Mouse (Mus musculus) mature B cell (primary cell): ENCODE measurements around the gene Zfp523.
"Not testable (repeated sequence)": the region's sequence is repeated elsewhere in the genome, so short reads cannot be mapped to it uniquely, and the experiment has no call there.

Experiments
- in situ Hi-C: fragments of 300-500 bp; cut with MboI; formaldehyde crosslinking; loops from 2 replicates; pipeline ENCODE4 v1.14.3; 2019

Zfp523 gene

DNA sequence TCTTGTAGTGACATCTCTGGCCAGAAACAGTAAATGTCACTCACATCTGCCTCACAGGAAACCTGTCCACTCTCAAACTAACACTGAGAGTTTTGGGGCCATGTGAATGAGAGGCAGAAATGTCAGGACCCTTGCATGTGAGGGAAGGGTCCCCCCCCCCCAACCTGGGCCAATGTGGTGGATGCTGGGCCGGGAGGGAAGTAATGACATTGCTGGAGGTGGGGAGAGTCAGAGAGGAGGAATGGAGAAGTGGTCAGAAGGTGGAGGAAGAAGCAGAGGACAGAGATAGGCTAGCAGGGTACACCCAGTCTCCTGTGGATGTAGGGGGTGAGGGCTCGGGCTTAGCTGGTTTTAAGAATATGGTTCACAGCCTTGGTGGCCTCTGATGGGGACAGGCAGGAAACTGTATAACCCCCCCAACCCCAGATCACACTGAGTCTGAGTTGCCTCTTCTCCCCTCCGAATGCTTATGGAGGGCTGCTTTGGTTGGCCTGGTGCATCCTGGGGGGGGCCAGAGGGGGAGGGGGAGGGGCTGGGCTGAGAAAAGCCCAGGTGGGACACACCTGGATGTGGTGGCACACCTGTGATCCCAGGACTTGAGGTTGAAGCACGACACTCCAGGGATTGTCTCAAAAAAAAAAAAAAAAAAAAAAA lies 32.7 kb downstream of the Zfp523 start:
- in situ Hi-C loops, result no loop called here

DNA sequence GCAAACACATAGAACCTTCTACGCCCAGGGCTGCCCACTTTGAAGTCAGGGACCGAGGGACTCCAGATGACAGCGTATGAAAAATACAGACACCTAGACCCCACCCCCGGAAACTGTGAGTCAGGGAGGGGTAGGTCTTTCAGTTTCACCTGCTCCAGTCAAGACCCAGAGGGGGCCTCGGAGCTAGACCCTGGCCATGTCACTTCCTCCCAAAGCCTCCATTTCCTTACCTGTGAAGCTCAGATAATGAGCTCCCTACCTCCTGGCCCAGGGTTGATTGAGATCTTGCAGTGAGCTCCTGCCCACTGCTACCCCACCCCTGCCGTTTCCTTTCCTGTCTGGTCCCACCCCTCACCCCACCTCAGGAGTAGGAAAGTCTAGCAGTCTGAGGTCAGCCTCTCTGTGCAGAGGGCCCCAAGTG lies 35.0 kb downstream of the Zfp523 start:
- in situ Hi-C loops, result no loop called here

DNA sequence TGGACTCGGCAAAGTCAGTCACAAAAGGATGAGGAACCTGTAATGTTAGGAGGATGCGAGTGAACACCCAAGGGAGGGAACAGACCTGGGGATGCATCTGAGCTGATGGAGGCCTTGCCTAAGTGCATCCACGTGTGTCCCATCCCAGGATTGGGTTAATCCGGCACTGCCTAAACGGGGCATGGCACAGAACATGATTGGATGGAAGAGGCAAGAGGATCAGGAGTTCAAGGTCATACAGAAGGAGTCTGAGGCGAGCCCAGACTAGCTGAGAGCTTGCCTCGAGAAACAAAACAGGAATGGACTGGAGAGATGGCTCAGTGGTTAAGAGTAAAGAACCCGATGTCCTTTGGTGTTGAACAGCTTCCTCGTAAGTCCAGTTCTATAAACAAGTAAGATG lies 35.5 kb downstream of the Zfp523 start:
- in situ Hi-C loops, result no loop called here

DNA sequence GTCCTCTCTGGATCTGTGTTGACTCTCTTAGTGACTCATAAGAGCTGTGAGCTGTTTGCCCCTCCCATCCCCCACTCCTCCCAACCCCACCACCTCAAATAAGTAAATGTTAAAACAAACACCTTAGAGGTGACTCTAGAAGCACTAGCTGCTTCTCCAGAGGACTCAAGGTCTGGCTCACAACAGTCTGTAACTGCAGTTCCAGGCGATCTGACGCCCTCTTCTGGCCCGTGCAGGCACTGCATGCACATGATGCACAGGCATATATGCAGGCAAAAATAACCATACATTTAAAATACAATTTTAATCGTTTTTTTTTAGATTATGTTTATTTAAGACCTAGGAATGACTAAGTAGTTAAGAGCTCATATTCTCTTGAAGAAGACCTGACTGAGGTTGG lies 36.3 kb downstream of the Zfp523 start:
- in situ Hi-C loops, result no loop called here

DNA sequence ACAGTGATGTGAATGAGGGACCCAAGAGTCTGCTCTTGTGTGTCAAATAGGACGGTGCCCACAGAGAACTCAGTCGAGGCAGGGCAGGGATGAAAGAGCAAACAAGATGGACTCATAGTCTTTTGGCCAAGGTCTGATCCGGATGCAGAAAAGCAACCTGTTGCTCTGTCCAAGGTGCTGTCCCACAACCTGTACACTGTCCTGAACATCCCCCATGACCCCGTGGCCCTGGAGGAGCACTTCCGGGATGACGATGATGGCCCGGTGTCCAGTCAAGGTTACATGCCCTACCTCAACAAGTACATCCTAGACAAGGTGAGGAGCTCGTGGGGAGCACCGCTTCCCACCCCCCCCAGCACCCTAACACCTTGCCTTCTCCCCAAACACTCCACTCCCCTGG lies 39.9 kb downstream of the Zfp523 start:
- in situ Hi-C loops, result loop anchor here (5.0 kb wide), 1 partner anchor 91 kb away; no protein-coding TSS in a partner anchor

DNA sequence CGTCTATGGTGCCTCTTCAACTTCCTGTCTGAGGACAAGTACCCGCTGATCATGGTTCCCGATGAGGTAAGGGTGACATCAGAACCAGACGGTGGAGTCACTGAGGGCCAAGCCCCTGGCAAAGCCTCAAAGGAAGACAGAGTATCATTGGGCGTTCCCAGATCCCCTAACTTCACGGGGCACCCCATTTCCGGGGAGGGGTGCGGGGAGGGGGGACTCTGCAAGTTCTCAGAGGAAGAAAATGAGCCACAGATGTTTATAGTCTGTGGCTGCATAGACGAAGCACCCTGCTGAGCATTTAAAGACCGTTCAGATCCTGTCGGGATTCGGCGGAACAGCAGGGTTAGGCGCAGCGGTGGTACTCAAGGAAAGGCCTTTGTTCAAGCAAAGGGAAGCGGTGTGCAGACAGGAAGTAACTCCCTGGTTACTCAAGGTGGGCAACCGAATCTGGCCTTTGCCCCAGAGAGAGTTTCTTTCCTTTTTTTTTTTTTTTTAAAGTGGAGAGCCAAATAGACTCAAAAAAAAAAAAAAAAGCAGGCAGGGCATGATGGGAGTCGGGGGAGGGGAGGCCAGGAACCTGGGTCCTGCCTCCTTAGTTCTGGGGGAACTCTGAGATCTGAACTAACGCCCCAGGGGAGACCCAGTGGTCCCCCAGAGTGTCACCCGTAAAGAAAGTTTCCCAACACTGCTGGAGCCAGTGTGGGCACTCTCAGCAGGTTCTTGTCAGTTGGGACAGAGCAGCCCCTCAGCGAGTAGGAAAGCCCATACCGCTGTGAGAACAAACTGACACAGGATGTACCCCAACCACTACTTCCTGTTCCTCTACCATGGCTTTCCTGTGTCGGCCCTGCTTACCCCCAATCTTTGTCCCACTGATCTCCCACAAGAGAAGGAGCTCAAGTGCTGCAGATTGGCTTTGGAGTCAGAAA lies 41.1 kb downstream of the Zfp523 start:
- in situ Hi-C loops, result loop anchor here (5.0 kb wide), 1 partner anchor 89 kb away; no protein-coding TSS in a partner anchor

DNA sequence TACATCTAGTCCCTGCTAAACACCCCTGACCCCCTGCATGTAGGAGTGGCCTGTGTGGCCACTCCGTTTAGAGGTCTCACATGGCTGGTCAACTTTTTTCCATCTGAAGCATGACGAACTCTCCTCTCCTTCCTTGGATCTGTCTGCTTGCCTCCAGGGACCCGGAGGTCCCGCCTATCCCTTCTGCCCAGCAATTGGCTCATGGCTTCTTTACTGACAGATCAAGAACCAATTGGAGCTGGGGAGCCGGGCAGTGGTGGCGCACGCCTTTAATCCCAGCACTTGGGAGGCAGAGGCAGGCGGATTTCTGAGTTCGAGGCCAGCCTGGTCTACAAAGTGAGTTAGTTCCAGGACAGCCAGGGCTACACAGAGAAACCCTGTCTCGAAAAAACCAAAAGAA lies 45.5 kb downstream of the Zfp523 start:
- in situ Hi-C loops, result not testable (repeated sequence)

DNA sequence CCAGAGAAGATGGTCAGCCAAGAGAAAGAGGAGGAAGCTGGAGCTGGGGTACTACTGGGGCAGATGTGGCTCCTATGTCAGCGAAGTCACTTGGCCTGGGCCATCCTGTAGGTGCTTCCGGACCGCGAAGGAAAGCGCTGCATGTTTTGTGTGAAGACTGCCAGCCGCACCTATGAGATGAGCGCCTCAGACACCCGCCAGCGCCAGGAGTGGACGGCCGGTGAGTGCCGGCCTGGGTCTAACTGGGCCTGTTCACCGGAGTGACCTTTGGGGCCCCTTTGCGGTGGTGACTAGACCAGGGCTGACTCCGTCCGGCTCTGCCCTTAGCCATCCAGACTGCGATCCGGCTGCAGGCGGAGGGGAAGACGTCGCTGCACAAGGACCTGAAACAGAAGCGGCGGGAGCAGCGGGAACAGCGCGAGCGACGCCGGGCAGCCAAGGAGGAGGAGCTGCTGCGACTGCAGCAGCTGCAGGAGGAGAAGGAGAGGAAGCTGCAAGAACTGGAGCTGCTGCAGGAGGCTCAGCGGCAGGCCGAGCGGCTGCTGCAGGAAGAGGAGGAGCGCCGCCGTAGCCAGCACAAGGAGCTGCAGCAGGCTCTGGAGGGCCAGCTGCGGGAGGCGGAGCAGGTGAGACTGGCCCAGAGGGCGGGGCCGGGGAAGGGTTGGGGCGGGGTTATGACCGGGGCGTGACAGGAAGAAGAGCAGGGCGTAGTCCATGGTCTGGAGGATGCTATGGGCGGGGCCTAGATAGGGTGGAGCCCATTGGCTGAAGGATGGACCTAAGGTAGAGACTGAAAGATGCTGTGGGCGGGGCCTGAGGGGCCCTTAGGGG lies 46.8 kb downstream of the Zfp523 start:
- in situ Hi-C loops, result no loop called here

DNA sequence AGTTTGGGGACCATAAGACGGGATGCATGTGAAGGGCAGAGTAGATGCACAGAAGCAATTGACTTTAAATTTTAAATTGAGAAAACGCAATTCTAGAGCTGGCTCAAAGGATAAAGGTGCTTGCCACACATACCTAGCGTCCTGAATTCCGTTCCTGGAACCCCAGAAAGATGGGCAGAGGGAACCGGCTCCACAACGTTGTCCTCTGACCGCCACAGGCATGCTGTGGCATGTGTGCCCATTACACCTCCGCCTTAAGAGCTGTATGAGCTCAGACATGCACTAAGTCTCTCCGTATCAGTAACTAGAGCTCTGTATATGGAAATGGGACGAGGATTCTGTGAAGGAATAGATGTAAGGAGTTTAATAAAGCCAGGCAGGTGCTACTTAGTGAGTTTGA lies 47.7 kb downstream of the Zfp523 start:
- in situ Hi-C loops, result no loop called here

DNA sequence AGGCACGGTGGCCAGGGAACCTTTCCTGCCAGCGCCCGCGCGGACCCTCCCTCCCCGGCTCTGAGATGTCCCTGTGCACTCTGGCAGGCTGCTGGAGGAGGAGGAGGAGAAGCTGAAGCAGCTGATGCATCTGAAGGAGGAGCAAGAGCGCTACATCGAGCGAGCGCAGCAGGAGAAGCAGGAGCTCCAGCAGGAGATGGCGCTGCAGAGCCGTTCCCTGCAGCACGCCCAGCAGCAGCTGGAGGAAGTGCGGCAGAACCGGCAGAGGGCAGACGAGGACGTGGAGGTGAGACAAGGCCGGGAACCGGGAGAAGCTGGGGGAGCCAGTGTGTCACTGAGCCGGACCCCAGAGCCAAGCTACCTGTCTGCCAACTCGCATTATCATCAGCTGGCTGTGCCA lies 49.1 kb downstream of the Zfp523 start:
- in situ Hi-C loops, result no loop called here

DNA sequence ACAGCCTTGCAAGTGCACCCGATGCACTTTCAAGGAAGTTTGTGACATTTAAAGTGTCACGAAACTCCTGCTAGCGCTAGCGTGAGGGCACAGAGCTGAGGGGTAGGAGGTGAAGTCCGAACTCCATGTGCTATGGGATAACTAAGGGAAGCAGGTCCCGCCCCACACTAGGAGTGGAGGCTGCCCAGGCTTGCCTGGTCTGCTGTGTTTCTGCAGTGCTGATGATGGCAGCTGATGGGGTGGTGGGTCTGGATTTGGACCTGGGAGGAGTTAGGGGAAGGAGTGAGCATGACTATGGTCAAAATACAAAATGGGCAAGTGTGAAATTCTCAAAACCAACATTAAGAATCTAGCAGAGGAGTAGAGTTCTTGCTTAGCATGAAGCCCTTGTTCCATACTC lies 53.6 kb downstream of the Zfp523 start:
- in situ Hi-C loops, result no loop called here

DNA sequence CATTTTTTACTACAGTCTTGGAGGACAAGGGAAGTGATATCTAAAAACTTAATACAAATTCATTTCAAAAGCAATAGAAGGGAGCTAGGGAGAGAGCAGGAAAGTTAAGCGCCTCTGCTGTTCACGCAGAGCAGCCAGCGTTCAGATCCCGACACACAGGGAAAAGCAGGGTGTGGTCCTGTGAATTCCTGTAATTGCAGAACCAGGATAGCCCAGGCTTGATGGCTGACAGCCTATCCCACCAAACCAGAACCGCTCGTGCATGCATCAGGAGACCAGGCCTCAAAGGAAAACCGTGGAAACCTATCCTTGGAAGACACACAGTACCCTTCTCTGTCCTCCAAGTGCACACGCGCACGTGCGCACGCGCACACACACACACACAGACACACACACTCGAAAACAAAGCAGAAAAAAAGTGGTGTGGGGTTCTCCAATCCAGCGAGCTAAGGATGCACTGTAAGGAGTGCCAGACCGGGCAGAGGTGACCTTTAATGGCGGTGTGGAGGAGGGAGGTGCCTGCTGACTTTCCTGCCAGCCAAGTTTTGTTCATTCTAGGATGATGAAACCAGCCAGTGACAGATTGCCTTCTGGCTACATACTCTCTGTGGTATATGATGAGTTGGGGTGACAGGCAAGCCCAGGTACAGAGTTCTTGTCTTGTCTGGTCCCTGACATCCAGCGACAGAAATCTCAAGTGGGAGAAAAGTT lies 54.3 kb downstream of the Zfp523 start:
- in situ Hi-C loops, result no loop called here

DNA sequence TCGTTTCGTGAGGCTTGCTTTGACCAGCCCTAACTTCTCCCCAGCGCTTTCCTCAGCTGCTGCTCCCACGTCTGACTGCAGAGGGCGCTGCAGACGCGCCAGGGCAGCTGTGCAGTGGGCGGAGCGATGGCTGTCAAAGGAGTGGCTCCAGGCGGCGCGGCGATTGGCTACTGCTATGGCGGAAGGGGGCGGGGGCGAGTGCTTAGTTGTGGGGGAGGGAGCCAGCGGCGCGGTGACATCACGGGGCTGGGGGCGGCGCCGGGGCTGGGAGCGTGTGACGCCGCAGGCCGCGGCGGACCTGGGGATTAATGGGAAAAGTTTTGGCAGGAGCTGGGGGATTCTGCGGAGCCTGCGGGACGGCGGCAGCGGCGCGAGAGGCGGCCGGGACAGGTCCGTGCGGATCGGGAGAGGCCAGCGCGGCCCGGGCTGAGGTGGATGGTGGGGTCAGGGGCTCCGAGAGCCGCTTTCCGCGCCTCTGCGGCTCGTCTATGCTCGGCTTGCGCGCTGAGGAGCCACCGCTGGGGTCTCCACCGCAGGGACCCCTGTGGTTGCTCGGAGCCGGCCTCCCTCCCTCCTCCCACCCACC lies 55.6 kb downstream of the Zfp523 start, which contains the start of gene Ppard:
TSS of gene Ppard (plus strand) at position 226 of the 586 bp plus-strand sequence.
- in situ Hi-C loops, result no loop called here

DNA sequence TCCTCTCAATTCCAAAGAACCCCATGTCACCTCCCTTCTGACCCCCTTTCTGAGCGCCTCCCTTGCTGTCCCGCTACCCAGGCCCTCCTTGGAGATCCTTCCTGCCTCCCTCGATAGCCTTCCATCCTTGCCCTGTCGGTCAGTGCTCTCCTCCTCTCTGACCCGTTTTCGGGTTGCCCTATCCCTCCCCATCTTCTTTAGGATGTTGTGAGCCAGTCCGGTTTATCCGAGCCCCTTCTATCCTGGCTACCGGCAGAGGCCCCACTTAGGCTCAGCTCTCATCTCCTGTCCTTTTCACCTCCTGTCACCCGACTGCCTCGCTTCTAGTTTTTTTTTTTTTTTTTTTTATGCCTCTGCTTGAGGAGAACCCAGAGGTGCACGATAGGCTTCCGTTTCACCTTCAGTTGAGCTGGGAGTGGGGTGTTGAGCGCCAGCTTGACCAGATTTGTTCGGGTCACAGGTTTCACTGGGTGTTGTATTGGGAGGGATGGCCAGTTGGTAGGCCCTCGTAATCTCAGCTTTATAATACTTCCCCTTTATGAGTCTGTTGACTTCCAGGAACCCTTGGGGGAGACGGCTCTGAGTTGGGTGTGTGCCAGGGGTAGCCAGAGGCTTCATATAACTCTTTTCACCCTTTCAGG lies 56.3 kb downstream of the Zfp523 start:
- in situ Hi-C loops, result no loop called here

DNA sequence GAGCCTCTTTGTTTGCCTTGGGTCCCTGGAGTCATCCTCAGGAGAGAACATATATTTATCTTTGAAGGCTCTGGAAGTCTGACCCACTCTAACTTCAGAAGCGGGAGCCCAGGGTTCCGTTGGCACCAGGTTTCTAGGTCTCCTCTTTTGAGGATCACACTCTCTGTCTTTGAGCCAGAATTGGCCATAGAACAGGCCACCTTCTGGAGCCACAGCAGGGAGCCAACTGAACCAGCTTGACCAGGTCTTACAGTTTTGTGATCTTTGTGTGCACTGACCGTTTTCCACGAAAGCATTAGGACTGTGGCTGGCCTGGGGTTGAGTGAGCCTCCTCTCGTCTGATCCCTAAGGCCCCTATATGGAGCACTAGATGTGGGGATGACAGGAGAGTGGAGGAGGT lies 57.7 kb downstream of the Zfp523 start:
- in situ Hi-C loops, result no loop called here

DNA sequence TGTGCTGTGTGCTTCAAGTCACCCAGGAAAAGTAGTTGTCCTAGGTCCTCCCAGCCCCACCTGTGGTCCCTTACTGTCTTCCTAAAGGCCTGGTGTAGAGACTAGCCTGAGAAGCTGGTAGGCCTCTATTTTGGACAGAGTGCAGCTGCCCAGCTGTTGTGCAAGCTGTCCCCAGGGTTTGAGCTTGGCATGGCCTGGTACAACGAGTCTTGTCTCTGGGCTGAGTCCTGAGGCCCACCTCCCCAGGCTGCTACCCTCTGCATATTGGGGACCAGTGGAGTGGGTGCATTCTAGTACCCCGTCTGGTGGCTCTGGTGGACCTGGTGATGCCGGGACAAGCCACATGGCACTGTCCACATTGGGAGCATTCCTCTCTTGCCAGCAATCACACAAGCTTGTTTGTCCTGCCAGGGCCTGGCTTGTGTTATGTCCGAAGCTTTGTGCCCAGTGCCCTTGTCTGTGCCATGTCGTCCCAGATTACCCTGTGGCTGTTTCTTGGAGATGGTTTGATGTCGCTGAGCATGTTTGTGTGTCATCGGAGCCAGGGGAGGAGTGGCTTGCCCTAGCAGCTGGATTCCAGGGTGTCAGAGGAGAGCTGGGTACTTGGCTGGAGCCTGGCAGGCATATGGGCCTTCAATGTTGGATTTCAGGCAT lies 59.2 kb downstream of the Zfp523 start:
- in situ Hi-C loops, result no loop called here

DNA sequence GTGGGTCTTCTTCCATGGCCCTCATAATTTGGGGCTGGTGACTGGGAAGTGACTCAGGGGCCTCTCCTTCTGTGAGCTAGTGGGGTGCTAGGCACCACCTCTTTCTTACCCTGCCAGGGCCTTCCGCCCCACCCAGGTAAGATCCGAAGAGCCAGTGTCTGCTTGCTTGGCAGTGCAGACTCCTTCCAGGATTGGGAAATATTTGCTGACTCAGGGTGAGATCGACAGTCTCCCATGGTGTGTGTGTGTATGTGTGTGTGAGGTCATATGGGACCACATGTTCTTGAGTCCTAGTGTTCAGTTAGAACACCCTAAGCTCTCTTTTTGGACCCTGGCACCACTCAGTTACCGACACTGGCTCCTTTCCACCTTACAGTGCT lies 59.7 kb downstream of the Zfp523 start:
- in situ Hi-C loops, result no loop called here

DNA sequence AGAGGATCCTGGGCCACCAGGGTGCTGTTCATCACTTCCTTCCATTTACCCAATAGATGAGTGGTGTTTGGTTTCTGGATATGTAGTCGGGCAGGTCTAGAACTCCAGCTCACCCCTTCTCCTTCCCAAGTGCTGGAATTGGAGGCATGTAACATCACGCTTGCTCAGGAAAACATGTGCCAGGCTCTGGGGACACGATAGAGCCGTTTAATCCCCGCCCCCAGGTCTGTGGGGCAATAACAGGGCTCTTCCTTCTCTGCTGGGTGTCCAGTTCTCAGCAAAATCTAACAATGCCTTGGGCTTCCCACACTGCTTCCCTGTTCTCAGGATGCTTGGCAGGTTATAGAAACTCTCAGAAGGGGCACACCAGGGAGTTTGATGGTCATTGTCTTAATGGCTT lies 60.4 kb downstream of the Zfp523 start:
- in situ Hi-C loops, result no loop called here

DNA sequence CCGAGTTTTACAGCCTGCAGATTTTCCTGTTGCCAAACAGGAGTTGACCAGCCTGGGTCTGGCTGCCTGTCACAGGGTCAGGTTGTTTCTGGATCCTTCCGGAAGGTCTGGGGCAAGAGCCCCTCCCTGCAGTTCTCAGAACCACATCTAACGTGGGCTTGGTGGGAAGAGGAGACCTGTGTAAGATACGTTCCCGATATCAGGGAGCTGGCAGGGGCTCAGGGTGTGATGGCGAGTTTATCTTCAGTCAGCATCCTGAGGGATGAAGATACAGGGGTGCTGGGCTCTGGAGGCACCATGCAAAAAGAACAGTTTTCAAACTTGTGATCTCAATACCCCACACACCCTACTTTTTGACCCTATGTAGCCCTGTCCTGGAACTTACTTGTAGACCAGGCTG lies 60.9 kb downstream of the Zfp523 start:
- in situ Hi-C loops, result no loop called here

DNA sequence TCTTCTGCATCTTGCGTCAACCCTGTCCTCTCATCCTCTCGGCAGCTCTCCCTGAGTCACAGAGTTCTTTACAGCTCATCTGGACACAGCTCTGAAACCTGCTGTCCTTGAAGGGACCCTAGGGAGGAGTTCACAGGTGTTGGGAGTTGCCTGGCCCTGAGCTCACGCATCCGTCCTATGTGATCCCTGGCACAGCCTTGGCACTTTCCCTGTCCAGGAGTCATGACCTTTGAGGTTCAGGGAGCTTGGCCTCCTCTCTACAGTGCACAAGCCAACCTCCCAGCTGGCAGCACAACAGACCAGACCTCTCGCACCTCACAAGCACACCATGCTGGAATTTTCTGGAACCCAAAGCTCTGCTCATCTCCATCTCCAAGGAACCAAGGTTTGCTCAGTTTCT lies 63.9 kb downstream of the Zfp523 start:
- in situ Hi-C loops, result no loop called here
